Mouse (Mus musculus) kidney, postnatal 25 days (tissue): ENCODE measurements at regions not wholly inside any gene's neighbourhood (a gene's known extent, or its start where the extent isn't known, plus 50 kb on each side); places are given as distances from the start of the nearest gene placed in this dataset.

Experiments used
- DNase-seq, 2 experiments: peaks; one replicate each; pipeline ENCODE4 v3.0.0; 2021; ENCODE audit warnings: mixed read lengths in 2 of 2

DNA sequence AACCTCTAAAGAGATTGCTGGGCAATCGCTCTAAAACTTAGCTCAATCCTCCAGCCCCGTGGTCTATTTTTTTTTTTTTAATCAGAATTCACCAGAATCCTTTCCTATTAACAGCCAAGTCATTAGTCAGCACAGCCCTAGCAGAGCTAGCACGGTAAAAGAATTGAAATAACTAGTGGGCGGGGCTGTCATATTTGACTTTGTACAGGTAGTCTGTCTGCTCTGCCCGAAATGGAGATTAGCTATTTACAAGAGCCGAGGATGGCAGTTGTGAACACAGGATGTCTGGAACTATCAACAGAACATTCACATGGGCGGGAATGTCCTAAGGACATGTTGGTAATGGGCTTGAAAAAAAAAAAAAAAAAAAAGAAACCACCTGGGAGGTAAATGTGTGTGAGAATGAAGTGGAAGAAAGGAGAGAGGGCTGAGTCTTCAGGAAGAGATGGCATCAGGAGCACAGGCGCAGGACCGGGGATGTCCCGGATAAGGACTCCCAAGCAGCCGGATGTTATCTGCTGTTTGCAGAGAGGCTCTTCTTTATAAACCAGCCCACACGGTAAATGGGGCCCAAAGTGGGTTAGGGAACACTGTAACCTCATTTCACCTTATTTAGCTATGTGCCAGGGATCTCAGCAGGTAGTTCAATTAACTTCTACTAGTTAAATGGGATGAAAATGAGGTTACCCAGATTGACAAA, 283.8 kb upstream of the Adgrl2 start:
- DNase-seq, result peak in 1 of 2 experiments; percentile 11

DNA sequence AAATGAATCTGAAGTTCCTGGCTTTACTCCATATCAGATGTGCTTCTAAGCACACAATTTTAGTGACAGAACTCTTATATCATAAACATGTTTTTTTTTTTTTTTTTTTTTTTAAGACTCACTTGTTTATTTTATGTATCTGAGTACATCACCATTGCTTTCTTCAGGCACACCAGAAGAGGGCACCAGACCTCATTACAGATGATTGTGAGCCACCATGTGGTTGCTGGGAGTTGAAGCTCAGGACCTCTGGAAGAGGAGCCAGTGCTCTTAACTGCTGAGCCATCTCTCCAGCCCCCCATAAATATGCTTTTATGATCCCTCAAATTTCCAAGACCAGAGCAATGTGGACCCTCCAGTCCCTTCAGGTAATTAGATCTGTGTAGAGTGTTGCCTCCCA, 280.1 kb upstream of the Adgrl2 start:
- DNase-seq, result no peak

DNA sequence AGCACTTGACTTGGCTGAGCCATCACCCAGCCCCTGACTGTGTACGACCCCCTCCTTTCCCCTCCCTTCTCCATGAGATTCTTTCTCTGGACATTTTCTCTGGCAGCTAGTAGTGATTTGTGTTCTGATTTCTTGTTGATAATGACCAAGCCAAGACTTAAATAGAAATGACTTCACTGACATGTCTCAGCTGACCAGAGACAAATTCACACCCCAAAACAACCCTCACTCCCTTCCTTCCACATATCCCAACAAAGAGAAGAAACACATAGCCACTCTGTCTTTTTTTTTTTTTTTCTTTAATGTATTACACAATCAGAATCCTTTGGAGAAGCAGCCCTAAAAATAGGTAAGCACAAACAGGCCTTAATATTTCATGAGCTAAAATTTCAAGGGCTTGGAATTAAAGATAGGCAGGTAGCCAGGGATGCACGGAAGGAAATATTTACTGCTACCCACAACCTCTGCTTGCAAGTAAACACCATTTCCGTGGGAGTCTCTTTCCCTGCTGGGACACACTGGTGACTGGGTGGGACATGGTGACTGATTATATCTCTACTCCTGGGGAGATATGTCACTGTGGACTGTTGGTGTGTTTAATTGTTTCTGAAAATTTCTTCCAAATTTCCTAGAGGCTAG, 272.1 kb upstream of the Adgrl2 start:
- DNase-seq, result peak; percentile 23 to 46

DNA sequence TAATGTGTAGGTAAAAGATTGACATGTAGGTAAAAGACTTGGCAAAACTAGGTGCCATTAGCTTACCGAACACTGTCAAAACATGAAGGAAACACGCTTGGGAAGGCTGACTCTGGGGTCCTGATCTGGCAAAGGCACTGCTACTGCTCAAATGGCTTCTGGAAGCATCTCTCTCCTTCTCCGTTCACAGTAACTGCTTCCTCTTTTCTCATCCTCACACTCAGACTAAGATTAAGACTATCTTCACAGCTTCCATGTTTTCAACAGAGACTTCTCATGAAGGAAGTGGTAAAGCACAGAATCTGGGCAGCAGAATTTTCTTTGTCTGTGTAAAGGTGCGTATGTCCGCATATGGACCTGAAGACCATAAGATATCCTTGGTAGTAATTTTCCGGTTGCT, 271.4 kb upstream of the Adgrl2 start:
- DNase-seq, result no peak

DNA sequence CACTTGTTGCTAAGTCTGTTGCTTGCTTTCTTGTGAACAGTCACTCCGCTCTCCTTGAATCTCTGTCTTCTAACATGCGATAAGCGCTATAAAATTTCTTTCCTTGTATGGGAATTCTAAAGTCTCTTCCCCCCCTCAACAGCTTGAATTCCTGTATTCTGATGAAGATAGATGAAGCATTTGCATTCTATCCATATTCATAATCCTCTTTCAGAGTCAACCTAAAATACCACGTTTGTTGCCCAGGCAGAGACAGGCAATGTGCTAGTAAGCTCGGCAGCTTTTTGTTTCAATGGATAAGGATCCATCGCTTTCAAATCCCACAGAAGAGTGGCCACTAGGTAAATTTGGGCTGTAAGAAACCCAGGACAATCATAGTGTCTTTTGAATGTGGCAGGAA, 268.5 kb upstream of the Adgrl2 start:
- DNase-seq, result no peak

DNA sequence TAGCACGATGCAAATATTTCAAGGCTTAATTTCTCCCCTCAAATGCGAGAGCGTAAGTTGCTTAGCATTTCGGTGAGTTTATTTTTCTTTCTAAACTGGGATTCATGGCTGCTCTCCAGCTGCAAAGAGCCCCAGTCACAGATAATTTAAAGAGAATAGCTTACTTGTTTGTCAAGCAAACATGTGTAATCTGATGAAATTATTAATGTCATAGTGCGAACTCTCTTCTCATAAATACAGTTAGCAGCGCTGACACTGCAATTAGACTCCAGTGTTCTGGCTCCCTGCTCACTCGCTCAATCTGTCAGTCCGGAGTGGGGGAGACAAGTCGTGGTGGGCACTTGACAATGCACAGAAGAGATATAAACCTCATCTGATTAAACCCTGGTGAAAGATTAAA, 266.5 kb upstream of the Adgrl2 start:
- DNase-seq, result no peak

DNA sequence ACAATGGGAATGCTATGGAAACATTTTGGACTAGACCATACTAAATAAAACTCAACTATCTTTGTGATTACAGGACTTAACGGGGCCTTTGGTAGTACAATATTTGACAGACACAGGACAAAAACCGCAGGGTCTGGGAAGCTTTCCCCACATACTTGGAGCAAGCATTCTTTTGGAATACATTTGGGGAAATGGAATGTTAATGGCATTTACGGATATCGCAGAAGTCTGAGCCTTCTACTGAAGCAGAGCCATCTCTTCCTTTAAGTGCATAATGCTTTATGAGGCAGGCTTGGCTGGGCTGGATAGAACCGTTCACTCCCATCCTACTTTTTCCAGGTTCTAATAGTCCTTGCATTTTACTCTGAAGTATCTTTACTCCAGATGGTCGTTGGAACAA, 262.7 kb upstream of the Adgrl2 start:
- no peak for DNase-seq

DNA sequence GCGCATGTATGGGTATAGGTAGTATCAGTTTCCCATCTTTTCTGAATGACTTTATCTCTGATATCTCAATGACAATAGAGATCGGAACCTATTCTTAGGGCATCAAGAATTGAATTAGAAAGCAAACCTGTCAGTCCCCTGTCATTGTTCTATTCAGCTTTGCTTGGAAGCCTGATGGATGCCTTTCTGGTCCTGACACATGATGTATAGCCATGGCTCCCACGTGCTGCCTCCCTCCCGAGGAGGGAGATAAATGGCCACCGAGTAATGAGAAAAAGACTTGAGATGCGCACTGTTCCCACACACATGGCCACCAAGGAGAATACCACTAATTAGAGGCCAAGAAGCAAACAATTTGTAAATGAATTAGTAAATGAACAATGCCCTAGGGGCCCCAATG, 261.8 kb upstream of the Adgrl2 start:
- DNase-seq, result no peak

DNA sequence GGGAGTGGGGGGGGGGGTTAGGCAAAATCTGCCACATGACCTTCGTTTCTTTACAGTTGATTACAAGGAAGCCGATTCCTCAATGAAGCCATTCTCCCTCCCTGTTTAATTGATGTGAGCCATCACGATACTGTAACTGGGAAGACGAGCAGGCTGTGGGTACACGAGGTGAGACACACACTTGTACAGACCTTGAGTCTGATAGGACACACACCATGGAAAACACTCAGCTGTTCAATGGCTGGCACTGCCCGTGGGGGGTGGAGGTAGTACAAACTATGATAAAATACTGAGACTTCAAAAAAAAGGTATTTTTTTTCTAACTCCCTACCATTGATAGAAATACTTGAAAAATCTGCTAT, 257.3 kb upstream of the Adgrl2 start:
- no peak for DNase-seq

DNA sequence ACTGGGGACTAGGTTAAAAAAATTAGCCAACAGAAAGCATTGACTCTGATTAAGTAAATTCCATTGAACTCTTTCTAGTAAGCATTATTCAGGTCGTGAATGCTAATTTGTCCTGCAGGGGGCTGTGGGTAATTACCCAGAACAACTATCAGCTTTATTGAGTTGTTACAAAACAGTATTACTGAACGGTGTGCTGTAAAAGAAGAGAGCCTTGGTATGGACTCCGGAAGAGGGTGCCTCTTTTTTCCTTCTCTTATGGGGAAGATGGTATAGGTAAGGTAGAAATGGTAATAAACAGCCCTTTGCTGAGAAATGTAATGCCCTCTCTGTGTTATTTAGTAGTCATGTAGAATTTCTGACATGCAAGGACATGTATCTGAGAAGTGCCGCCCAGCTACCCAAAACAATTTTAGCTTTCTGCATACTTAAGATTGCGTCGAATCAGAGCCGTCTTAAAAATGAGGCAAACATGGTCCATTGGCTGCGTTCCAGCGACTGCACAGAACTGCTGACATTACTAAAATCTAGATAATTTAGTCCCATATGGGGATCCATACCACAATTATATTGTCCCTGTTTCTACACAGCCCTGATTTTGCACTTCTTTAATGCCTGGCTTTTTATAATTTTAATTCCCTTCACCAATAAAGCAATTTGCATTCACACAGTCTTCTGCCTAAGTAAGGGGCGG, 256.7 kb upstream of the Adgrl2 start:
- DNase-seq, result no peak

DNA sequence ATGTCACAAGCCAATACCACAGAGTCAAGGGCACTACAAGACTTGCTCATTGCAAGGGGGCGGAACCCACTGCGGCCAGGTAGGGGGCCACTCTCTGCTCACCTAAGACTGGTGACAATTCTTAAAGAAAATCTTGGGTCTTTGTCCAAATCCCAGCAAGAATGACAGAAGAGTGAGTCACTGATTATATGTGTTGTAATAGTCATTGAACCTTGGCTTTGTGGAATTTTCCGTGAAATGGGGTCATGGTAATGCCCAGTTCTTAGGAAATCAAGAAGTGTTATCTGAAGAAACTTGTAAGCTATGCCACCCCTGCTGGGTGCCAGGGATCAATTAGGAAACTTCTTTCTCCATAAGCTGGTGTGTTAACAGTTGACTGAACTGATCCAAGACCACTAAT, 249.3 kb upstream of the Adgrl2 start:
- DNase-seq, result no peak

DNA sequence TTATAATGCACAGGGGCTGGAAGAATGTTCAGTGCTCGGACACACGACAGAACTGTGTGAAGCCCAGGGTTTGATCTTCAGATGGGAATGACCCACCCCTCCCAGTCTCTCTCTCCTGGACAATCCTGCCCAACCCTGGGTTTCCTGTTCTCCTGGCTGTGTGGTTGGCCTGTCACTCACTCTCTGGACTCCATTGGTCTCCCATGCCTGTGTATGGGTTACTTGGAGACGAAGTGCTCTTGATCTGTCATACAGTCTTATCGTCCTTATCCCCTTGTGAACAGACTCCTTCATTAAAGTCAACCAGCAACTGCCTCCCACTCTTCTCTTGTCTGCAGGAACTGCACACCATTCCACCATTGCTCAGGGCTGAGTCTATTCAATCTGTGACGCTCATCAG, 247.7 kb upstream of the Adgrl2 start:
- DNase-seq, result no peak

DNA sequence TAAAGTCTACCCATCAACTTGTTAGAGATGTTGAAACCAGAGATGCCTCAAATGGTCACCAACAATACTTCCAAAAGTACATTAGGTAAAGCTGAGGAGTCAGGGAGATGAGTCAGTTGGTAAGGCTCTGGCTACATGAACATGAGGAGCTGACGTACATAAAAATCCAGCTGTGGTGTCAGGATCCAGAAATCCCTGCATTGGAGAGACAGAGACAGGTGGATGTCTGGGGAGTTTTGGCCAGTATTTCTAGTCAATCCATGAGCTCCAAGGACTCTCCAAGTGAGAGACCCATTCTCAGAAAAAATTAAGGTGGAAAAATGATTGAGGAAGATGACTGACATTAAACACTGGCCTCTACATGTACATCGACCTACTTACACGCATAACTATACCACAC, 244.8 kb upstream of the Adgrl2 start:
- no peak for DNase-seq

DNA sequence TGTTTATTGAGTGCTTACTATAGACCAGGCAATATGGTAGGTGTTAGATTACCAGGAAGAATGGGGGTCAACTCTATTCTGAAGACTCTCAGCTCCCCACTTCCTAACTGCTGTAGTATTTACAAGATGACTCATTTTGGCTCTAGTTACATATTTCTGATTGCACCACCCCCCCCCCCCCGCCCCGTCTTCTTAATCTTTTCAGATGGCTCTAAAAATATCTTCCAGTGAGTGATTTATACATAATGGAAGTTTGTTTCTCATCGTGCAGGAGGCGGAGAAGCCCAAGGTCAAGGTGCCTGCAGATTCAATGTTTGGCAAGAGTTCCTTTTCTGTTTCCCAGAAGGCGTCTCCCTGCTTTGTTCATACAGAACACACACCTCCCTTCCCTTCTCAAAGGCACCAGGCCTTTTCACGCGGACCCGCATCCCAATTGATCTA, 243.4 kb upstream of the Adgrl2 start:
- DNase-seq, result peak; percentile 18 to 52

DNA sequence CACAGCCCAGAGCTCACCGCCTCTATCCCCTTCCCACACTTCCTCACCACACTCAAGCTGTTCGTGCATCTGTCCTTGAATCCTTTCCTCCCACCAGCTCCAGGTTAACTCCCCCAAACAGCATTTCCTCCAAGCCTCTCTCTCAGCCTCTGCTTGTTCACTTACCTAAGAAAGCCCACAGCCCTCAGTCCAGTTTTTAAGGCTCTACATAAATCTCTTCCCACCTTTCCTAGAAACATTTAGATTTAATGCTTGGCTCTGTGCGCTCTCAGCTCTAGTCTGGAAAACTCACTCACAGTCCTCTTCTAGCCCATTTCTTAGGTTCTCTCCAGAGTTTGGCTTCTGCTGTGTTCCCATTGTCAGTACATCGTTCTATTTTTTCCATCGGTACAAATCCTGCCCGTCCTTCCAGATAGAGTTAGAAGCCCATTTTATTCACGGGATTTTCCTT, 242.9 kb upstream of the Adgrl2 start:
- DNase-seq, result no peak

DNA sequence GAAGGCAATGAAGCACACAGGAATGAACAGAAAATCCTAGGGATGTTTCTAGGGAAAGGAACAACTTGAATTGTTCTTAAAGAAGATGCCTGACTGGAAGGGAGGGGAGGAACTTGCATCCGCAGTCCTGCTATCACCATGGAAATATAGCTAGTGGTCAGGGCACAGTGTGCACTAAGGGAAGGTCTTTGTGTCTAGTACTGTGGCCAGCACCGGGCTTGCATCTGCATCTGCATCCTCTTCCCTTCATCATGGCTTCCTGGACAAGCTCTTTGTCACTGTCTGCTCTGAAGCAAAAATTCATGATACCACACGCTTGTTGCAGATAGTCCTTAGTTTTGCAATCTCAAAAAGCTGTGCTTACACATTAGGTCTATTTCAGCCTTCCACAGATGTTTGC, 241.0 kb upstream of the Adgrl2 start:
- DNase-seq, result no peak

DNA sequence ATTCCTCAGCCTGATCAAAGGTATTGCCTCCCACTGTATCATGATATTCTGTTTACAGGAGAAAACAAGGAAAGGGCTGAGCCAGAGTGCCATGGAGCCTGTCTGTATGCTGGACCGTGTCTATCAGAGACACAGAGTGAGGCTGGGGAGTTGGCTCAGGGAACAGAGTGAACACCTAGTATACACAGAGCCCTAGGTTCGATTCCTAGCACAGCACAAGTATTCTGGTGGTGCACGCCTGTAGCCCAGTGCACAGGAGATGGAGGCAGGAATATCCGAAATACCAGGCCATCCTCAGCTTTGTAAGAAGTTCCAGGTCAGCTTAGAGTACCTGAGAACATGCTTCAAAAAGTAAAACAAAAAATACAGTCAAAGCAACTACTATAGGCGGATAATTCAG, 237.2 kb upstream of the Adgrl2 start:
- no peak for DNase-seq

DNA sequence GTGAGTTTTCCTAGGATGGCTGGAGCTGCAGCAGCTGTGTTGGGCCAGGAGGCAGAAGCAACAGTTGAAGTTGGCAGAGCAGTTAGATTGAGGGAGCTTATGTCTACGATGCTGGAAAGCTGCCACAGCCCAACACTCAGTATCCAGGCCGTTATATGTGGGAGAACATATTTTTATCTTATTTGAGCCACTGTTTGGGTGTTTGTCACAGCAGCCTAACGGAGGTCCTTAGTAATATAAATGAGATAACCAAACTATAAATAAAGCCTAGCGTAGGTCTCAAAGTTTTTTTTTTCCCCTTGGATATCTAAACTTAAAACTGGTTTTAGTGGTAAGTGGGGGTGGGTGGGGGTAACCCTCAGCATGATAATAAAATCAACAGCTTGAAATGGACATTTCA, 236.4 kb upstream of the Adgrl2 start:
- no peak for DNase-seq

DNA sequence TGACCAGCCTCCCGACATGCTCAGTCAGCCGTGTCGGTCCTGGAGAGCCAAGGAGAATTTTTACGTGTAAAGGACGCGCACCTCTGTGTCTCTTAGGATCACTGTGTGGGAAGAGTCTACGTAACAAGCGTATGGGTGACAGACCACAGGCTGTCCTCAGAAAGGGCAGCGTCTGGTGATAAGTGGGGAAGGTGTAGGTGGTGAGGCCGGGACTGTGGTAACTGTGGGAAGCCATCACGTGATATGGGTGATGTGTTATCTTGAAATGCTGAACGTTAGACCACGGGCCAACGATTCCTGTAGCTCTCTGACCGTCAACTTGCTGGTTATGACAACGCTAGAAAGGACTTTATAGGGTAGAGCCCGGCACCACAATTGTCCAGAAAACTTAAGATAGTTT, 235.3 kb upstream of the Adgrl2 start:
- no peak for DNase-seq

DNA sequence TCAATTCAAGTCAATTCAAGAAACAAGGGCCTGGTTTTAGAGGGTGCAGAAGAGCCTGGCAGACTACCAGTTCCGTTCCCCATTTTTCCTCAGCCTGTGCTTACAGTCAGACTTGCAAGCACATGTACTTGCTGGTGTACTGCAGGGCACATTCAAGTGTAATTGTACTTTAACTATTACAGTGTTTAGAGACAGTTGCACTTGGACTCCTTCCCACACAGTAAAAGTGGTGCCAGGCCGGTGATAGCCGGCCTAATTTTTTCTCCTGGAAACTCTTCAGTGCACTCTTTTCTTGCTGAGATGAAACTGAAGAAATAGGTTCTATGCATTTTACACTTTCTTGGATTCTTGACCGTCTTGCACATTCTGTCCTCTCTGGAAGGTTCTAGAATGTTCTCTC, 233.9 kb upstream of the Adgrl2 start:
- peak; percentile 51 to 61 for DNase-seq

DNA sequence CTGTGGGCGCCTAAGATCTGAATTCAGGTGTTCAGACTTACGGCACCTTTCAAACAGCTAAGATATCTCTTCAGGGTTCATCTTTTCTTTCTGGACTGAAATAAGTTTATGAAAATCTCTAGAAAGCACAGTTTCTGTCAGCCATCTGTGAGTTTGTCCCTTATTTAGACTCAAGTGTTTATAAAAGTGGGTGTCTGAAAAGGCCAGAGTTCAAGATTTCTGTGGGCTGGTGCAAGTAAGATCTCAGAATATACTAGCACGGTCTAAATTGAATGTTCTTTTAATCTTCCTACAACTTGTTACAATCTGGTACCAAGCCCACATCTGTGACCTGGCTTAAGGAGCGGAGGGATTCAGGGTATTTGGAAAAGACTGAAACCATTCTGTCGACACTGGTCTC, 233.4 kb upstream of the Adgrl2 start:
- DNase-seq, result no peak

DNA sequence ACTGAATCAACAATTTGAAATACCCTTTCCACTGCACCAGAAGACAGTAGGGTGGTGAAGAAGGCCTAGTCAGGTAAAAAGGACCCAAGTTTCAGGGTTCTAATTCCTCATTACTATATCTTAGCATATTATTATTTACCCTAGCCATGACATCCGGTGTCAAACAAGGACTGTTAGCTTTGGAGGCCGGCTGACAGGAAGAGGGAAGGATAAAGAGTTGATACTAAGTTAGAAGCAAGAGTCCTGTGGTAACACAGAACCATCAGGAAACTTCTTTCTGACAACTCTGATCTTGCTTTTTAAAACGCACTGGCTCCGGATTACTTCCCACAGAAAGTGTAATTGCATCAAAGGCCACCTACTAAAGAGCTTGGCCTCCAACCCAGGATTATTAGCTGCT, 230.6 kb upstream of the Adgrl2 start:
- no peak for DNase-seq

DNA sequence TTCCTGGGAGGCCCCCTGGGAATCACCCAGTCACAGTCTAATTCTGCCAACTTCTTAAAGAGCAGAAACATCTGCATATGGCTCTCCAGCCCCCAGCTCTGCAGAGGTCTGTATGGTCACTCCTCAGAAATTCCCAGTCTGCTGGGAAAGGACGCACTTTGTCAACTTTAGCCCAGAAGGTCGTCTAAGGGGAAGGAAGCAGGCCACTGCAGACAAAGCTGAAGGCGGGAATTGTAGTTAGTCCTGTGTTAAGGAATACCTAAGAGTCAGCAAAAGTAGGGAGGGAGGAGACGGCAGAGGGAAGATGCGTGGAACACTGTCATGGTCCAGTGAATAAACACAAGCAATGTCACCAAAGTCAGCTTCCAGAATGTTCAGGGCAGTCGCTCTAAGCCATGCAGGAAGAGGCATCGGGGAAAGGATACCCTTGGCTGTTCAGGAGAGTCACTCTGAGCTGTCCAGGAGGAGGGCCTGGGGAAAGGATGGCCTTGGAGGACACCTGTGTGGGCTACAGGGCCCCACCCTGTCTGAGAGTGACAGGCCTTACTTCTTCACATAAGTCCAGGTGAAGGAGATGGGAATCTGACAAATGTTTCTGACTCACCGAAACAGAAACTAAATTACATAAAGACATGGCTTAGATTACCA, 230.1 kb upstream of the Adgrl2 start:
- DNase-seq, result peak; percentile 35 to 52
